Mouse (Mus musculus) embryonic facial prominence, embryonic 13.5 days (tissue): Measurements from ENCODE around the gene Vasp. TPM values are rescaled to one million over a fixed set of nuclear protein-coding genes. Genes with fewer than 3 reads are reported as not detected.

Experiments used
- ATAC-seq: fragments of 200-750 bp; cut with Nextera tagmentation; 2 replicates; pipeline ENCODE4 v1.8.0; 2017; ENCODE audit warnings: low read depth; ENCODE audit not compliant: insufficient number of reproducible peaks, insufficient read depth, low FRiP score, low TSS enrichment
- H3K27ac ChIP-seq: fragments of 300-500 bp; sonication (generic); 2 replicates; pipeline ENCODE4 v1.5.1; 2015; ENCODE audit warnings: moderate library complexity, mild to moderate bottlenecking, inconsistent platforms
- H3K27me3 ChIP-seq: fragments of 300-500 bp; sonication (generic); 2 replicates; pipeline ENCODE4 v1.6.1; 2015; ENCODE audit warnings: mild to moderate bottlenecking, inconsistent platforms
- H3K36me3 ChIP-seq: fragments of 300-500 bp; sonication (generic); 2 replicates; pipeline ENCODE4 v1.6.1; 2015; ENCODE audit warnings: mild to moderate bottlenecking, inconsistent platforms
- H3K4me1 ChIP-seq: fragments of 300-500 bp; sonication (generic); 2 replicates; pipeline ENCODE4 v1.6.1; 2015; ENCODE audit warnings: inconsistent platforms
- H3K4me2 ChIP-seq: fragments of 300-500 bp; sonication (generic); 2 replicates; pipeline ENCODE4 v1.6.1; 2015; ENCODE audit warnings: moderate library complexity, mild to moderate bottlenecking, inconsistent platforms
- H3K4me3 ChIP-seq: fragments of 300-500 bp; sonication (generic); 2 replicates; pipeline ENCODE4 v1.5.1; 2015; ENCODE audit warnings: mild to moderate bottlenecking, inconsistent platforms
- H3K9ac ChIP-seq: fragments of 300-500 bp; sonication (generic); 2 replicates; pipeline ENCODE4 v1.6.1; 2015; ENCODE audit warnings: mild to moderate bottlenecking, inconsistent platforms
- H3K9me3 ChIP-seq: fragments of 300-500 bp; sonication (generic); 2 replicates; pipeline ENCODE4 v1.6.1; 2016; ENCODE audit warnings: inconsistent platforms
- WGBS: fragments of 180-500 bp; shearing (Covaris S2); methylation state at CpG from one replicate; pipeline ENCODE4 v1.1.7; 2015; ENCODE audit warnings: mixed read lengths; 5-methylcytosine and 5-hydroxymethylcytosine counted together
- polyA plus RNA-seq: library from polyadenylated mRNA; unstranded; fragments of >200 nt; fragmentation: Nextera tagmentation; extraction: Ambion mirVana; gene quantifications from 2 replicates; pipeline ENCODE4 v1.2.1, GENCODE M21; 2015

Gene Vasp
- polyA plus RNA-seq, 1 experiment from 2014 or later, result 64.0 TPM

- 97% methylated on average over 2 of the region's 2 CpGs for WGBS
- Histone ChIP-seq H3K4me1 (peaks cover 17% of the 10 kb centered on the region), H3K27me3 (no peaks in the 10 kb centered on the region), H3K4me3 (no peak overlapping the region), H3K27ac (no peak overlapping the region), H3K9ac (peak overlapping the region; percentile 47; the same call in 1 of the 2 replicates), H3K36me3 (peaks cover 21% of the 10 kb centered on the region; the same call in 1 of the 2 replicates), H3K4me2 (peak overlapping the region; percentile 75; the same call in 1 of the 2 replicates), H3K9me3 (no peaks in the 10 kb centered on the region)
- no peak for ATAC-seq
Measured at GRCm38 (mm10) chr7:19230041-19230580, 41.5 kb downstream of the Vasp start.

GRCm38 (mm10) chr7:19229404-19229803 lies 42.2 kb downstream of the Vasp start:
- H3K36me3 ChIP-seq, result peaks cover 21% of the 10 kb centered on the region; the same call in 1 of the 2 replicates
- ATAC-seq, result no peak

GRCm38 (mm10) chr7:19228793-19229148 lies 42.8 kb downstream of the Vasp start:
- ATAC-seq, result no peak
- peak overlapping the region; percentile 83 for H3K9ac ChIP-seq
- peak overlapping the region; percentile 75 for H3K4me2 ChIP-seq
- no peaks in the 10 kb centered on the region for H3K9me3 ChIP-seq
- peaks cover 18% of the 10 kb centered on the region; the same call in 1 of the 2 replicates for H3K36me3 ChIP-seq
- WGBS, result under 1% methylated on average over 14 of the region's 14 CpGs
- H3K4me3 ChIP-seq, result peak overlapping the region; percentile 64
- no peaks in the 10 kb centered on the region for H3K27me3 ChIP-seq
- H3K4me1 ChIP-seq, result peaks cover 17% of the 10 kb centered on the region
- H3K27ac ChIP-seq, result peak overlapping the region; percentile 99

More at GRCm38 (mm10) chr7:19229404-19229803, 42.2 kb downstream of the Vasp start:
- Histone ChIP-seq H3K27ac (peak overlapping the region; percentile 65), H3K9me3 (no peaks in the 10 kb centered on the region), H3K9ac (peak overlapping the region; percentile 83), H3K27me3 (no peaks in the 10 kb centered on the region), H3K4me3 (peak overlapping the region; percentile 64), H3K4me2 (peak overlapping the region; percentile 75), H3K4me1 (peaks cover 17% of the 10 kb centered on the region)
- 50% methylated on average over 5 of the region's 5 CpGs for WGBS

GRCm38 (mm10) chr7:19227883-19228792 lies 43.5 kb downstream of the Vasp start, which contains the start of gene Opa3:
Gene Opa3 (plus strand): TSS chr7:19228334.
- Histone ChIP-seq H3K27ac (peak within 1 kb of the TSS; percentile 99), H3K9ac (peak within 1 kb of the TSS; percentile 83), H3K27me3 (no peaks in the 10 kb centered on the region), H3K4me1 (peaks cover 17% of the 10 kb centered on the region), H3K9me3 (no peaks in the 10 kb centered on the region), H3K4me2 (peak within 1 kb of the TSS; percentile 75), H3K36me3 (peaks cover 18% of the 10 kb centered on the region; the same call in 1 of the 2 replicates), H3K4me3 (peak within 1 kb of the TSS; percentile 64)
- whole genome bisulfite sequencing, result under 1% methylated on average over 90 of the region's 91 CpGs
- peak; percentile 96 for ATAC-seq

- Histone ChIP-seq H3K27me3 (no peaks in the 10 kb centered on the region), H3K4me1 (peaks cover 17% of the 10 kb centered on the region), H3K27ac (peak overlapping the region; percentile 94), H3K36me3 (peaks cover 22% of the 10 kb centered on the region; the same call in 1 of the 2 replicates), H3K4me2 (peak overlapping the region; percentile 75), H3K9ac (peak overlapping the region; percentile 81), H3K9me3 (no peaks in the 10 kb centered on the region), H3K4me3 (peak overlapping the region; percentile 64)
- 0 out of 2 replicates have a peak, but pooled peaks have one; percentile 7 for ATAC-seq
- 18% methylated on average over 20 of the region's 20 CpGs for WGBS
Measured at GRCm38 (mm10) chr7:19226817-19227797, 44.5 kb downstream of the Vasp start.

- no peak for ATAC-seq
- WGBS, result 78% methylated on average over 4 of the region's 4 CpGs
- Histone ChIP-seq H3K27me3 (no peaks in the 10 kb centered on the region), H3K9me3 (no peaks in the 10 kb centered on the region), H3K27ac (no peak overlapping the region), H3K4me2 (no peak overlapping the region), H3K9ac (peak overlapping the region; percentile 7; the same call in 1 of the 2 replicates), H3K36me3 (peaks cover 19% of the 10 kb centered on the region; the same call in 1 of the 2 replicates), H3K4me3 (no peak overlapping the region), H3K4me1 (peaks cover 16% of the 10 kb centered on the region)
Measured at GRCm38 (mm10) chr7:19224933-19225332, 46.7 kb downstream of the Vasp start.

GRCm38 (mm10) chr7:19222875-19223274 lies 48.7 kb downstream of the Vasp start:
- Histone ChIP-seq H3K4me1 (peaks cover 11% of the 10 kb centered on the region), H3K9ac (no peak overlapping the region), H3K4me3 (no peak overlapping the region), H3K27ac (no peak overlapping the region), H3K9me3 (no peaks in the 10 kb centered on the region), H3K4me2 (no peak overlapping the region), H3K27me3 (no peaks in the 10 kb centered on the region), H3K36me3 (peaks cover 19% of the 10 kb centered on the region; the same call in 1 of the 2 replicates)
- 89% methylated on average over 14 of the region's 14 CpGs for WGBS
- ATAC-seq, result no peak

- Histone ChIP-seq H3K9ac (no peak overlapping the region), H3K4me2 (no peak overlapping the region), H3K4me3 (no peak overlapping the region), H3K27ac (no peak overlapping the region), H3K36me3 (peaks cover 19% of the 10 kb centered on the region; the same call in 1 of the 2 replicates), H3K4me1 (peaks cover 15% of the 10 kb centered on the region), H3K27me3 (no peaks in the 10 kb centered on the region), H3K9me3 (no peaks in the 10 kb centered on the region)
- no peak for ATAC-seq
- WGBS, result 95% methylated on average over 16 of the region's 16 CpGs
Measured at GRCm38 (mm10) chr7:19222189-19222588, 49.4 kb downstream of the Vasp start.

GRCm38 (mm10) chr7:19220061-19220460 lies 51.6 kb downstream of the Vasp start:
- peaks cover 10% of the 10 kb centered on the region; the same call in 1 of the 2 replicates for H3K36me3 ChIP-seq
- H3K4me1 ChIP-seq, result peaks cover 12% of the 10 kb centered on the region
- H3K4me2 ChIP-seq, result no peak overlapping the region
- ATAC-seq, result no peak
- 70% methylated on average over 3 of the region's 3 CpGs for WGBS
- H3K9ac ChIP-seq, result no peak overlapping the region
- H3K27me3 ChIP-seq, result no peaks in the 10 kb centered on the region
- H3K27ac ChIP-seq, result no peak overlapping the region
- no peak overlapping the region for H3K4me3 ChIP-seq
- no peaks in the 10 kb centered on the region for H3K9me3 ChIP-seq

- H3K27me3 ChIP-seq, result peaks cover 12% of the 10 kb centered on the region
- WGBS, result 4% methylated on average over 2 of the region's 3 CpGs
- H3K9ac ChIP-seq, result no peak overlapping the region
- peaks cover 22% of the 10 kb centered on the region for H3K4me1 ChIP-seq
- no peak overlapping the region for H3K27ac ChIP-seq
- ATAC-seq, result no peak
- H3K4me3 ChIP-seq, result no peak overlapping the region
- H3K36me3 ChIP-seq, result peaks cover 9% of the 10 kb centered on the region; the same call in 1 of the 2 replicates
- H3K4me2 ChIP-seq, result no peak overlapping the region
- no peaks in the 10 kb centered on the region for H3K9me3 ChIP-seq
Measured at GRCm38 (mm10) chr7:19217944-19218343, 53.7 kb downstream of the Vasp start.
